Mouse (Mus musculus) limb, embryonic 11.5 days (tissue): Measurements from ENCODE around the gene Kif26a. TPM values are rescaled to one million over a fixed set of nuclear protein-coding genes. Genes with fewer than 3 reads are reported as not detected.

Experiments
- ATAC-seq: fragments of 200-750 bp; cut with Nextera tagmentation; 2 replicates; pipeline ENCODE4 v1.8.0; 2017; ENCODE audit warnings: low read depth; ENCODE audit not compliant: insufficient number of reproducible peaks, low FRiP score, low TSS enrichment
- DNase-seq: peaks from one replicate; pipeline ENCODE4 v3.0.0-alpha.2; 2015; ENCODE audit warnings: low spot score
- H3K27ac ChIP-seq: fragments of 300-500 bp; sonication (generic); replicated peaks from 2 replicates; pipeline ENCODE4 v1.5.1; 2014; ENCODE audit warnings: low read depth, mild to moderate bottlenecking, low read length
- H3K27me3 ChIP-seq: fragments of 300-500 bp; sonication (generic); 2 replicates; pipeline ENCODE4 v1.6.1; 2014; ENCODE audit warnings: mild to moderate bottlenecking, low read length, mixed read lengths; ENCODE audit not compliant: control insufficient read depth, insufficient read depth
- H3K36me3 ChIP-seq: fragments of 300-500 bp; sonication (generic); 2 replicates; pipeline ENCODE4 v1.6.1; 2014; ENCODE audit warnings: mild to moderate bottlenecking, low read length, moderate library complexity, mixed read lengths; ENCODE audit not compliant: control insufficient read depth, insufficient read depth
- H3K4me1 ChIP-seq: fragments of 300-500 bp; sonication (generic); 2 replicates; pipeline ENCODE4 v1.6.1; 2014; ENCODE audit warnings: low read length, mixed read lengths; ENCODE audit not compliant: control insufficient read depth, insufficient read depth
- H3K4me2 ChIP-seq: fragments of 300-500 bp; sonication (generic); 2 replicates; pipeline ENCODE4 v1.6.1; 2014; ENCODE audit warnings: low read depth, mild to moderate bottlenecking, moderate library complexity; ENCODE audit not compliant: severe bottlenecking
- H3K4me3 ChIP-seq: fragments of 300-500 bp; sonication (generic); 2 replicates; pipeline ENCODE4 v1.5.1; 2014; ENCODE audit warnings: low read depth, low read length
- H3K9ac ChIP-seq: fragments of 300-500 bp; sonication (generic); 2 replicates; pipeline ENCODE4 v1.6.1; 2014; ENCODE audit warnings: mild to moderate bottlenecking, low read length
- H3K9me3 ChIP-seq: fragments of 300-500 bp; sonication (generic); 2 replicates; pipeline ENCODE4 v1.6.1; 2016; ENCODE audit warnings: low read length; ENCODE audit not compliant: control insufficient read depth
- WGBS: fragments of 180-500 bp; shearing (Covaris S2); extraction: QIAGEN DNeasy Blood & Tissue Kit; methylation state at CpG from one replicate; pipeline ENCODE4 v1.1.7; 2014; 5-methylcytosine and 5-hydroxymethylcytosine counted together
- polyA plus RNA-seq: library from polyadenylated mRNA; unstranded; fragments of >200 nt; fragmentation: Nextera tagmentation; extraction: Ambion mirVana; gene quantifications from 2 replicates; pipeline ENCODE4 v1.2.1, GENCODE M21; 2014

Kif26a gene
- polyA plus RNA-seq, 1 experiment from 2014 or later, result 3.5 TPM

- DNase-seq (no peak), ATAC-seq (0 out of 2 replicates have a peak, but pooled peaks have one; percentile 20)
- peaks cover 12% of the 10 kb centered on the region for H3K4me1 ChIP-seq
- no peaks in the 10 kb centered on the region for H3K9me3 ChIP-seq
- H3K4me2 ChIP-seq, result no peak overlapping the region
- H3K36me3 ChIP-seq, result no peaks in the 10 kb centered on the region
- no peaks in the 10 kb centered on the region for H3K27me3 ChIP-seq
- 61% methylated on average over 2 of the region's 2 CpGs for WGBS
- no peak overlapping the region for H3K9ac ChIP-seq
- no peak overlapping the region for H3K4me3 ChIP-seq
- no peak overlapping the region for H3K27ac ChIP-seq
Measured at GRCm38 (mm10) chr12:112200045-112200444, 54.0 kb downstream of the Kif26a start.

GRCm38 (mm10) chr12:112207163-112207562 is 61.2 kb downstream of the Kif26a start:
- no peak overlapping the region for H3K9ac ChIP-seq
- WGBS, result 80% methylated on average over 2 of the region's 2 CpGs
- H3K4me2 ChIP-seq, result no peak overlapping the region
- H3K4me3 ChIP-seq, result no peak overlapping the region
- H3K27ac ChIP-seq, result no peak overlapping the region
- DNase-seq (no peak), ATAC-seq (no peak)
- no peaks in the 10 kb centered on the region for H3K36me3 ChIP-seq
- H3K4me1 ChIP-seq, result peaks cover 7% of the 10 kb centered on the region
- no peaks in the 10 kb centered on the region for H3K27me3 ChIP-seq
- H3K9me3 ChIP-seq, result no peaks in the 10 kb centered on the region

- no peak overlapping the region for H3K4me3 ChIP-seq
- no peak overlapping the region for H3K4me2 ChIP-seq
- no peaks in the 10 kb centered on the region for H3K9me3 ChIP-seq
- DNase-seq, result no peak
- no peak for ATAC-seq
- no peaks in the 10 kb centered on the region for H3K27me3 ChIP-seq
- H3K4me1 ChIP-seq, result peaks cover 7% of the 10 kb centered on the region
- no peak overlapping the region for H3K27ac ChIP-seq
- no peaks in the 10 kb centered on the region for H3K36me3 ChIP-seq
- WGBS, result 75% methylated on average over 4 of the region's 4 CpGs
- no peak overlapping the region for H3K9ac ChIP-seq
Measured at GRCm38 (mm10) chr12:112207734-112208133, 61.7 kb downstream of the Kif26a start.

- 37% methylated on average over 11 of the region's 13 CpGs for WGBS
- Histone ChIP-seq H3K4me2 (no peak overlapping the region), H3K4me3 (no peak overlapping the region), H3K36me3 (no peaks in the 10 kb centered on the region), H3K27ac (no peak overlapping the region), H3K9ac (no peak overlapping the region), H3K27me3 (no peaks in the 10 kb centered on the region), H3K4me1 (peaks cover 23% of the 10 kb centered on the region), H3K9me3 (no peaks in the 10 kb centered on the region)
- ATAC-seq (peak; percentile 48), DNase-seq (peak; percentile 51)
Measured at GRCm38 (mm10) chr12:112210622-112211021, 64.6 kb downstream of the Kif26a start.

- Histone ChIP-seq H3K9me3 (no peaks in the 10 kb centered on the region), H3K36me3 (no peaks in the 10 kb centered on the region), H3K4me1 (peaks cover 29% of the 10 kb centered on the region), H3K9ac (no peak overlapping the region), H3K27ac (no peak overlapping the region), H3K4me3 (no peak overlapping the region), H3K4me2 (0 out of 2 replicates have a peak overlapping the region, but pooled peaks have one; percentile 4), H3K27me3 (no peaks in the 10 kb centered on the region)
- 3% methylated on average over 13 of the region's 13 CpGs for WGBS
- DNase-seq (peak; percentile 48), ATAC-seq (no peak)
Measured at GRCm38 (mm10) chr12:112214441-112214857, 68.4 kb downstream of the Kif26a start.

GRCm38 (mm10) chr12:112215545-112215944 is 69.5 kb downstream of the Kif26a start:
- no peak for ATAC-seq
- no peak overlapping the region for H3K9ac ChIP-seq
- H3K4me2 ChIP-seq, result no peak overlapping the region
- DNase-seq, result no peak
- H3K27me3 ChIP-seq, result no peaks in the 10 kb centered on the region
- H3K9me3 ChIP-seq, result no peaks in the 10 kb centered on the region
- H3K4me3 ChIP-seq, result no peak overlapping the region
- 86% methylated on average over 7 of the region's 7 CpGs for WGBS
- H3K36me3 ChIP-seq, result no peaks in the 10 kb centered on the region
- H3K27ac ChIP-seq, result no peak overlapping the region
- H3K4me1 ChIP-seq, result peaks cover 22% of the 10 kb centered on the region

- no peak for ATAC-seq
- Histone ChIP-seq H3K27ac (no peak overlapping the region), H3K4me3 (no peak overlapping the region), H3K4me1 (peaks cover 31% of the 10 kb centered on the region), H3K27me3 (no peaks in the 10 kb centered on the region), H3K4me2 (no peak overlapping the region), H3K36me3 (no peaks in the 10 kb centered on the region), H3K9me3 (no peaks in the 10 kb centered on the region), H3K9ac (no peak overlapping the region)
- DNase-seq, result no peak
- 53% methylated on average over 7 of the region's 7 CpGs for whole genome bisulfite sequencing
Measured at GRCm38 (mm10) chr12:112217021-112217420, 71.0 kb downstream of the Kif26a start.

GRCm38 (mm10) chr12:112217681-112218080 is 71.7 kb downstream of the Kif26a start:
- Histone ChIP-seq H3K4me2 (no peak overlapping the region), H3K4me3 (no peak overlapping the region), H3K36me3 (no peaks in the 10 kb centered on the region), H3K9ac (no peak overlapping the region), H3K9me3 (no peaks in the 10 kb centered on the region), H3K4me1 (peaks cover 38% of the 10 kb centered on the region), H3K27me3 (peaks cover 3% of the 10 kb centered on the region; the same call in 1 of the 2 replicates), H3K27ac (no peak overlapping the region)
- WGBS, result 41% methylated on average over 3 of the region's 3 CpGs
- DNase-seq (no peak), ATAC-seq (no peak)

GRCm38 (mm10) chr12:112221290-112221689 is 75.3 kb downstream of the Kif26a start:
- Histone ChIP-seq H3K9me3 (no peaks in the 10 kb centered on the region), H3K36me3 (no peaks in the 10 kb centered on the region), H3K27me3 (peaks cover 3% of the 10 kb centered on the region; the same call in 1 of the 2 replicates), H3K4me2 (no peak overlapping the region), H3K27ac (no peak overlapping the region), H3K4me3 (no peak overlapping the region), H3K9ac (no peak overlapping the region), H3K4me1 (peaks cover 22% of the 10 kb centered on the region)
- 43% methylated on average over 6 of the region's 6 CpGs for WGBS
- no peak for DNase-seq
- no peak for ATAC-seq
